Mouse (Mus musculus): ENCODE measurements around the gene Sgip1.

DNA sequence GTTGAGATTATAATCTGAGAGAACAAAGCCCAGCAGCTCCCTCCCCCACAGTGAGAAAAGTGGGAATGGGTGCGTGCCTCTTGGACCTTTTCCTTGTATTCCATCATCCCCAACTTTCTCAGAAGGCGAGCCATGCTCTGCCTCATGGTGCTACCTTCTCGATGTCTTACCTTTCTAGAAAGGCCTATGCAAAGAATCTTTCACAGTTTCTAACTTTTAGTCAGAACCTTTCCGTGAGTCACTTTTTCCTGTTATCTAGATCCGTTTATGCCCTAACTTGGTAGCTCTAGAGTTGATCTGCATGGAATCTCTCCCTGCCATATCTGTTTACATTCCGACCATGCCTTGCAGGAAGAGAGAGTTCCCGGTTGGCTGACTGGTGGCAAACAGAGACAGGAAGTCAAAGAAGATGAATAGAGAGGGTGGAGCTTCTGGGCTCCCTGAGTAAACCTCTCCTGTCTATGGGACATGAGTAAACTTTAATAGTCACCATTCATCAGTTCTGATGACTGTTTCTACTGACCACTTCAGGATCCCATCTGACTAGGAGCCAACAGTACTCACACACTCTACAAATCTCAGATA is 166.8 kb downstream of the Sgip1 start:
- TF ChIP-seq CTCF (IDR thresholded peaks at IDR 0.05; ENCODE audit: extremely low read depth, insufficient read length, insufficient replicate concordance, low read depth, low read length) (no peak), POLR2A (IDR thresholded peaks at IDR 0.05; ENCODE audit: low read depth, low read length) (no peak)

Data from small intestine, adult 2 months (tissue).